Mouse (Mus musculus) regulatory T cell (primary cell): ENCODE measurements around the gene Slc50a1.

Experiments used
- in situ Hi-C: fragments of 300-600 bp; cut with MboI, MseI; formaldehyde crosslinking; loops from one replicate; pipeline ENCODE4 v1.15.1; 2025; ENCODE audit warnings: high pct_unique_total_duplicates

The Slc50a1 gene

GRCm38 (mm10) chr3:89270051-89270755 is at the start of gene Slc50a1:
Gene Slc50a1 (minus strand): TSS chr3:89270570.
- in situ Hi-C loops, result no loop called here

DNA sequence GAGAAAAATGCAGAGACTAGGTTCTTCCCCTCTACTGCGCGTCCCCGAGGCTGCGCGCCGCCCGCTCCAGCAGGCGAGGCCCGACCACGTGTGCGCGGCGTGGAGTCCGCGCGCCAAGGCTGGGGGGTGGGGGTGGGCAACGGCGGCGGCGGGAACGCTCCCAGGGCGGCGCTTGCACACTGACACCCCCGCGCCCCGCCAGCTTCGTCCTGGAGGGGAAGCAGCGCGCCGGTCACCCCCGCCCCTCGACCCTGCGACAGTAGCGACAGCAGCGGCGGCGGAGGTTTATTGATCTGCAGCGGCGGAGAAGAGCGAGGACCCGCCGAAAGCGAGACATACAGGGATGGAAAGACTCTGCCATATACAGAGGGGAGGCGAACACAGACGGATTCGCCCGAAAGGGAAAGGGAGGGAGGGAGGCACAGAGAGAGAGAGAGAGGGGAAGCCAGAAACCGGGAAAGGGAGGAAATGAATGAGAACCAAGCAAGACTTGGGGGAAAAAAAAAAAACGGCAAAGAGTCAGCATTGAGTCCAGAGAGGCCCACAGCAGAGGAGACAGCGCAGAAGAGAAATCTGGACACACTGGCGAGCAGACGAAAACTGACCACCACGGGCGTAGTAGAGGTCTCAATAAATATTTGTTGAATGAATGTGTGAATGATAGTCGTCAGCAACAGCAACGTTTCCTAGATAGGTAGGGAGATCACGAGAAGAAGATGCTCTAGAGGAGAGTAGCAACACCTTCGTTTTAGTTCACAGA is 49.4 kb upstream of the Slc50a1 start:
- in situ Hi-C loops, result loop anchor here (5.0 kb wide), 1 partner anchor 163 kb away; no protein-coding TSS in a partner anchor

DNA sequence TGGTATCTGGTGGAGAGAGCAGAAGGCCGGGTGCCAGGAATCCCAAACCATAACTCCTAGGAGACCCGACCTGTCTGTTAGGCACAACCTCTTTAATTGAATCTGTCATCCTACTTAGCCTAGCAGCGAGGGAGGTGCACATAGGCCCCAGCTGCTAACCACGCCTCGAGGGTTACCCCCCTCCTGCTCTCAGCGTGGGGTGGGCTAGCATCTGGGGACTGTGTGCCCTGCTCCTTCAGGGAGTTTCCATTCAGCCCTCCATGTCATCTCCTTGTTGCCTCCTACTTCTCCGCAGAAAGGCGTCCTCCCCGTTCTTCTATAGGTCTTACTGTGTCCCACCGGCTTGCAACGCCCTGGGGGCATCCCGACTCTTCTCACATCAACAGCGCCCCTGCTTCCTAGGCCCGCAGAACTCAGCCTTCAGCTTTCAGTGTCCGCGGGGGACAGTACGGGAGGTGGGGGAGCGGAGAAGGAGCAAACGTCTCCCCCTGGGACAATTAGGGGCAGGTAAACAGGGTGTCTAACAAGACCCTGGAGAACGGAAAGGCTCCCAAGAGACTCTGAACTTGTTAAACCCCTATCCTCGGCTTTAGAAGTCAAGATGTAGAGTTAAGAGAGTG is 48.7 kb upstream of the Slc50a1 start:
- in situ Hi-C loops, result loop anchor here (5.0 kb wide), 1 partner anchor 163 kb away; no protein-coding TSS in a partner anchor

- in situ Hi-C loops, result loop anchor here (5.0 kb wide), 1 partner anchor 164 kb away; no protein-coding TSS in a partner anchor
Observed at GRCm38 (mm10) chr3:89318316-89318715, 47.9 kb upstream of the Slc50a1 start.

GRCm38 (mm10) chr3:89317246-89317645 is 46.9 kb upstream of the Slc50a1 start:
- in situ Hi-C loops, result loop anchor here (5.0 kb wide), 1 partner anchor 165 kb away; no protein-coding TSS in a partner anchor

DNA sequence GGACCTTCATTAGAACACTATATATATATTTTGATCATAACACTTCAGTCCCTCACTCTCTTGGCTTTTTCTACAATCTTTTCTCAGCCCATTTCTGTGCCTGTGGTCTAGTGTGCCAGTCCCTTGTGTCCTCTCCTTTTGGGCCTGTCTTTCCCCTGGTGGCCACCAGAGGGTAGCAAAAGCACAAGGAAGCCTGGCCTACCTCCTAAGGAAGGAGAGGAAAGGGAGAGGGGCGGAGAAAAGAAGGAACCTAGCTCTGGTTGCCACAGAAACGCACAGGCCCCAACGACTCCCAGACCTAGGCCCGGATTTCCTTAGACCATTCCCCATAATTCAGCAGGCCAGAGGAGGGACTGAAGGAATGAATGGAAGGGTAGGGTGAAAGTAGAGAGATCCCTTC is 46.5 kb upstream of the Slc50a1 start:
- in situ Hi-C loops, result loop anchor here (5.0 kb wide), 1 partner anchor 165 kb away; no protein-coding TSS in a partner anchor

- in situ Hi-C loops, result loop anchor here (5.0 kb wide), 1 partner anchor 166 kb away; no protein-coding TSS in a partner anchor
Observed at GRCm38 (mm10) chr3:89315930-89316831, 45.8 kb upstream of the Slc50a1 start.

GRCm38 (mm10) chr3:89315195-89315929 is 45.0 kb upstream of the Slc50a1 start:
- in situ Hi-C loops, result loop anchor here (5.0 kb wide), 1 partner anchor 167 kb away; no protein-coding TSS in a partner anchor

- in situ Hi-C loops, result loop anchor here (5.0 kb wide), 1 partner anchor 168 kb away; no protein-coding TSS in a partner anchor
Observed at GRCm38 (mm10) chr3:89314791-89315190, 44.4 kb upstream of the Slc50a1 start.

DNA sequence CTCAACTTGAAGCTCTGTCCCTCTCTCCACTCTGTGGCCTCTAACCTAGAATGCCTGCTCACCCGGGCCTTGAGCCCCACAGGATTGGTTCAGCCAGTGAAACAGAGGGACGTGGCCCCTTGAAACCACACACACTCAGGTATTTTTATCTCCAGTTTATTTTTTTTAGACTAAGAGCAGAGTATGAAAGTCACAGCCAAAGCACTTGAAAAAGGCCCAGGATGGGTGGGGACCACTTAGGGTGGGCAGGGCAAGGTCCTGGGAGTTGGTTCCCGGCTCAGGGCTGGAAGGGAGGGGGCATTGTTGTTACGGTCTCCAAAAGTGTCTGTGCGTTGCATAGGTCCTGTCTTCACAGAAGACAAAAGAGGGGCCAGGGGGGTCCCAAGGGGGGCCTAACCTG is 44.0 kb upstream of the Slc50a1 start:
- in situ Hi-C loops, result no loop called here

GRCm38 (mm10) chr3:89308089-89308488 is 37.7 kb upstream of the Slc50a1 start:
- in situ Hi-C loops, result no loop called here

DNA sequence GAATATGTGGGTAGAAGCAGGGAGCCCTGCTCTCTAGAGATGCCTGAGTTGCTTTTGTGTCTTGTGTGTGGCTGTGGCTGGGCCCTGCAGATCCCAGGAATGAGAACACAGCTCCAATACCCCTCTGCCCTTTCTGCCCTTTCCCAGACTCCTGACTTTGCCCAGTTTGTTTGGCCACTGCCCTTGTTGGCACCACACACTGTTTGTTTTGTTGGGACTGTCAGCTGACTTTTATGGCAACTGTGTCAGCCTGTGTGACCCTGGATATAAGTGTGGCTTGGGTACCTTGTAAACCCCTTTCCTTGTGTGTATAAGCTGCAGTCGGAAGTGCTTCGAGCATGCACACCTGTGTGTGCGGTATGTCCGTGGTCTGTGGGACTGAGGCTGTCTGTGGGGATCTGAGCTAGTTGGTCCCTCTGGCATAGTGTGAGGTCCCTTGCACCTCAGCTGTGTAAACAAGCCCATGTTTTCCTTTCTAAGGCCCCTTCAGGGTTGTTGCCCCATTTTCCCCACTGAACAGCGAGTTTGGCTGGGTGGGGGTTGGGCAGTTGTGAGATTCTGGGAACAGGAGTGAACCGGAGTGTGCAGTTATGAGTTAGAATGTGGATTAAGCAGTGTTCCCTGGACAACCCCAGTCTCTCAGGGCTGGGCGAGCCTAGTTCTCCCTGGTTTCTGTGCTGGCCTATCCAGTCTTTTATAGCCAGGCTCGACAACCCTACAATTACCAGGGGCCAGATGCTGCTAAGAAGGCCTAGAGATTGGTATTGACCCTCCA is 35.4 kb upstream of the Slc50a1 start:
- in situ Hi-C loops, result no loop called here

- in situ Hi-C loops, result no loop called here
Observed at GRCm38 (mm10) chr3:89305105-89305504, 34.7 kb upstream of the Slc50a1 start.

DNA sequence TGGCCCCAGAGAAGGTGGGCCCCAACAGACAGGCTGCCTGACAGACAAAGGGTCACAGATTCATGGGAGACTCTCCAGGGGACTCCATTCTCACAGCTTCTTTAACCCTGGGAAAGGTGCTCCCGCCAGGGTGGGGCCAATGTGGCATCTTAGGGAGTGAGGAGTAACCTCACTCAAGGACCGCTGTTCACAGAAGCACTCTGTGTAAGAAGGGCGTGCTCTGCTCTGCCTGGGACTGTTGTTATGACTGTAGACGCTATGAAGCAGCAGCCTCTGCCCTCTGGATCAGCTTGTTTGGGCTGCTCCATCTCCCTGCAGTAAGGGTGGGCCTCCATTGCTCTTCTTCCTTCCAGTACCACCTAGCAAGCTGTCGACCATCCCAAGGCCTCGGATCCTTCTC is 34.1 kb upstream of the Slc50a1 start:
- in situ Hi-C loops, result no loop called here

DNA sequence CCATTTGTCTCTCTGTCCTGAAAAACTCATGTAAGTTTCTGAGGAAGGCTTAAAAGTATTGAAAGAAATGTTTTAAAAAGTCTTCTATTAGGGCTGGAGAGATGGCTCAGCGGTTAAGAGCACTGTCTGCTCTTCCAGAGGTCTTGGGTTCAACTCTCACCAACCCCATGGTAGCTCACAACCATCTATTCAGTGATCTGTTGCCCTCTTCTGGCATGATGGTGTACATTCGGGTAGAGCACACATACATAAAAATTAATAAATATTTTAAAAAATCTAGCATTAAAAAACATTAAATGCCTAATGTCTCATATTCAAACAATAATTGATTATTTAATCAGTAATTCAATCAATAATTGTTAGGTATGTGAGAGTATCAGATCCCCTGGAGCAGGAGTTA is 30.1 kb upstream of the Slc50a1 start:
- in situ Hi-C loops, result no loop called here

DNA sequence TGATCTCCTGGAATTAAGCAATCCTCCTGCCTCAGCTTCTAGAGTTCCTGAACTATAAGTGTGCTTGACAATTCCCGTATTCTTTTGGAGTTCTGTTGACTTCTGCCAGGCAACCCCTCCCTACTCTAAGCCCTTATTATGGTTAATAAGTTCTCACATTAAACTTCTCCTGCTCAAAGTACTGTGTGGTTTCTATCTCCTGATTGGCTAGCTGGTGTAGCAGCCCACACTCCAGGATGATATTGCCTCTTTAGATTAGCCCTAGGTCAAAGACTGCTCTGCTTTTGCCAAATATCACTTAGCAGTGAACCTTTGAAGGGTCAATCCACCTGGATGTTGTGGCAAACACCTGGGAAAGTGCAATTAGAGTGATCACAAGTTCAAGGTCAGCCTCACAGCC is 29.7 kb upstream of the Slc50a1 start:
- in situ Hi-C loops, result no loop called here

GRCm38 (mm10) chr3:89299499-89299898 is 29.1 kb upstream of the Slc50a1 start:
- in situ Hi-C loops, result no loop called here

GRCm38 (mm10) chr3:89298908-89299307 is 28.5 kb upstream of the Slc50a1 start:
- in situ Hi-C loops, result no loop called here

DNA sequence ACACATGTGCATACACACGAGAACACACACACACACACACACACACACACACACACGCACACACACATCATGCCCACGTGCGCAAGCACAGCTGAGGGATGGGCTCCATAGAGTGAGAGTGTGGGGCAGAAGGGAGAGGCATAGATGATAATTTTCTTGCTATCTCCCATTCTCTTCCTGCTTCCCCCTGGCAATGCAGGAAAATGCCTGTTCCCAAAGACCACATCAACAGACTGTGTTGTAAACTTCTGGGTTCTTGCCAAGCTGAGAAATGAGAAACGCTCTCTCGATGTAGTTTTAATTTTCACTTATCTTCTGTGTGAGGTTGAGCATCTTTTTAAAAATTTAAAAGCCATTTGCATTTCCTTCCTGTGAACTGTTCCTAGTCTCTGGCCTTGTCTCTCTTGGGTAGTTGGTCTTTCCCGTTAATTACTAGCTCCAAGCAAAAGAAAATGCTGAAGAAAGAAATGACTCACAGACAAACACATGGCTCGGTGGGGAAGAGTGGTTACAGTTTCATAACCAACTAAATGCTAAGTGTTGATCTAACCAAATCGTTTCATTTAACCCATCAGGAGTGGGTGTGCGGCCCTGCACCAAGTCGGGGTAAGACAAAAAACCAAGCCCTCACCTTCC is 26.5 kb upstream of the Slc50a1 start:
- in situ Hi-C loops, result no loop called here
